Mouse (Mus musculus): Measurements from ENCODE around the gene Akr1c14.

- TF ChIP-seq POLR2A (IDR thresholded peaks at IDR 0.05; ENCODE audit: extremely low read depth, insufficient read depth, low read length): no peak
- no peak for TF ChIP-seq CTCF (IDR thresholded peaks at IDR 0.05; ENCODE audit: extremely low read depth, insufficient read depth, low read length)
Observed at GRCm38 (mm10) chr13:4048719-4049118, at the start of gene Akr1c14.
